Mouse (Mus musculus) embryonic facial prominence, embryonic 13.5 days (tissue): ENCODE data around the gene Abhd17c. TPM values are rescaled to one million over a fixed set of nuclear protein-coding genes. Genes with fewer than 3 reads are reported as not detected.

Experiments
- ATAC-seq: fragments of 200-750 bp; cut with Nextera tagmentation; 2 replicates; pipeline ENCODE4 v1.8.0; 2017; ENCODE audit warnings: low read depth; ENCODE audit not compliant: insufficient number of reproducible peaks, insufficient read depth, low FRiP score, low TSS enrichment
- H3K27ac ChIP-seq: fragments of 300-500 bp; sonication (generic); 2 replicates; pipeline ENCODE4 v1.5.1; 2015; ENCODE audit warnings: moderate library complexity, mild to moderate bottlenecking, inconsistent platforms
- H3K27me3 ChIP-seq: fragments of 300-500 bp; sonication (generic); 2 replicates; pipeline ENCODE4 v1.6.1; 2015; ENCODE audit warnings: mild to moderate bottlenecking, inconsistent platforms
- H3K36me3 ChIP-seq: fragments of 300-500 bp; sonication (generic); 2 replicates; pipeline ENCODE4 v1.6.1; 2015; ENCODE audit warnings: mild to moderate bottlenecking, inconsistent platforms
- H3K4me1 ChIP-seq: fragments of 300-500 bp; sonication (generic); 2 replicates; pipeline ENCODE4 v1.6.1; 2015; ENCODE audit warnings: inconsistent platforms
- H3K4me2 ChIP-seq: fragments of 300-500 bp; sonication (generic); 2 replicates; pipeline ENCODE4 v1.6.1; 2015; ENCODE audit warnings: moderate library complexity, mild to moderate bottlenecking, inconsistent platforms
- H3K4me3 ChIP-seq: fragments of 300-500 bp; sonication (generic); 2 replicates; pipeline ENCODE4 v1.5.1; 2015; ENCODE audit warnings: mild to moderate bottlenecking, inconsistent platforms
- H3K9ac ChIP-seq: fragments of 300-500 bp; sonication (generic); 2 replicates; pipeline ENCODE4 v1.6.1; 2015; ENCODE audit warnings: mild to moderate bottlenecking, inconsistent platforms
- H3K9me3 ChIP-seq: fragments of 300-500 bp; sonication (generic); 2 replicates; pipeline ENCODE4 v1.6.1; 2016; ENCODE audit warnings: inconsistent platforms
- WGBS: fragments of 180-500 bp; shearing (Covaris S2); methylation state at CpG from one replicate; pipeline ENCODE4 v1.1.7; 2015; ENCODE audit warnings: mixed read lengths; 5-methylcytosine and 5-hydroxymethylcytosine counted together
- polyA plus RNA-seq: library from polyadenylated mRNA; unstranded; fragments of >200 nt; fragmentation: Nextera tagmentation; extraction: Ambion mirVana; gene quantifications from 2 replicates; pipeline ENCODE4 v1.2.1, GENCODE M21; 2015

Gene Abhd17c
- polyA plus RNA-seq, 1 experiment from 2014 or later, result 11.7 TPM

GRCm38 (mm10) chr7:84116621-84117542 is 34.8 kb downstream of the Abhd17c start:
- no peaks in the 10 kb centered on the region for H3K27me3 ChIP-seq
- no peak overlapping the region for H3K9ac ChIP-seq
- peaks cover 45% of the 10 kb centered on the region for H3K4me1 ChIP-seq
- no peaks in the 10 kb centered on the region for H3K9me3 ChIP-seq
- 0 out of 2 replicates have a peak, but pooled peaks cover 10% of the 10 kb centered on the region for H3K36me3 ChIP-seq
- no peak overlapping the region for H3K27ac ChIP-seq
- WGBS, result 37% methylated on average over 7 of the region's 7 CpGs
- no peak overlapping the region for H3K4me3 ChIP-seq
- no peak overlapping the region for H3K4me2 ChIP-seq
- no peak for ATAC-seq

DNA sequence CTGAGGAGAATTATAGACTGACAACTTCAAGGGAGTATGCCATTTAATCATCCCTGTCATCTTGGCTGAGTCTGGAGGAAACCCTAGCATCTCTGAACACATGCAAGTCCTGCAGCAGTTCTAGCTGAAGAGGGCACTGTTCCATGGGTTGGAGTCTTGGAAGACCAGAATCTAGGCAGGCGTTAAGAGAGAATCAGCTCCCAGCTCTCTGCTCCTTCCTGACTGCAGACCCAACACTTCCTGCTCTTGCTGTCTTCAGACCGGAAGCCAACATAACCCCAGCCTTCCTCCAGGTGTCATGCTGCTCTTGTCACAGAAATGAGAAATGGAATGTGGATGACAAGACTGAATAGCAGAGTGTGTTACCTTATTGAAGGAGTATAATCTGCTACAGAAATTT is 36.3 kb downstream of the Abhd17c start:
- Histone ChIP-seq H3K4me1 (peaks cover 34% of the 10 kb centered on the region), H3K4me3 (no peak overlapping the region), H3K9me3 (no peaks in the 10 kb centered on the region), H3K4me2 (no peak overlapping the region), H3K36me3 (peaks cover 15% of the 10 kb centered on the region; the same call in 1 of the 2 replicates), H3K27ac (no peak overlapping the region), H3K27me3 (no peaks in the 10 kb centered on the region), H3K9ac (no peak overlapping the region)
- ATAC-seq, result no peak
- WGBS, result 64% methylated on average over 2 of the region's 2 CpGs

- Histone ChIP-seq H3K9me3 (no peaks in the 10 kb centered on the region), H3K36me3 (peaks cover 20% of the 10 kb centered on the region; the same call in 1 of the 2 replicates), H3K27ac (no peak overlapping the region), H3K9ac (no peak overlapping the region), H3K4me2 (no peak overlapping the region), H3K4me1 (peaks cover 28% of the 10 kb centered on the region), H3K27me3 (no peaks in the 10 kb centered on the region), H3K4me3 (no peak overlapping the region)
- no peak for ATAC-seq
- 60% methylated on average over 3 of the region's 3 CpGs for WGBS
Measured at GRCm38 (mm10) chr7:84114775-84115174, 36.9 kb downstream of the Abhd17c start.

DNA sequence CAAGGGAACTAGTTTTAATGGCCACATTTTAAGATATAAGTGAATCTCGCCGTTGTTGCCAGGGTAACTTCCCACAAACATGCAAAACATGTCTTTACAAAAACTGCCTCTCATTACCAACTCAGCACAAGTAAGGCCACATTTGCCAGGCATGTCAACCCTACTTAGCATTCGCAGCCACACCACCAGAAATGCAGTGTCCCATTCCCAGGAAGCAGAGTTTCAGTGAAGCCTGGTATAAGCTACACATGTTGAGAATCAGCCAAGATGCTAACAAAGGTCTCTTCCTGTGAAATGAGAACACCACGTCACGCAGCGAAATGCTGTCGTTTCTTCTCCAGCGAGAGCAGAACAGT is 38.7 kb downstream of the Abhd17c start:
- peaks cover 24% of the 10 kb centered on the region for H3K4me1 ChIP-seq
- no peak overlapping the region for H3K27ac ChIP-seq
- no peak overlapping the region for H3K4me3 ChIP-seq
- no peak for ATAC-seq
- no peak overlapping the region for H3K9ac ChIP-seq
- H3K4me2 ChIP-seq, result no peak overlapping the region
- no peaks in the 10 kb centered on the region for H3K27me3 ChIP-seq
- H3K36me3 ChIP-seq, result peaks cover 30% of the 10 kb centered on the region
- WGBS, result 64% methylated on average over 8 of the region's 8 CpGs
- no peaks in the 10 kb centered on the region for H3K9me3 ChIP-seq

DNA sequence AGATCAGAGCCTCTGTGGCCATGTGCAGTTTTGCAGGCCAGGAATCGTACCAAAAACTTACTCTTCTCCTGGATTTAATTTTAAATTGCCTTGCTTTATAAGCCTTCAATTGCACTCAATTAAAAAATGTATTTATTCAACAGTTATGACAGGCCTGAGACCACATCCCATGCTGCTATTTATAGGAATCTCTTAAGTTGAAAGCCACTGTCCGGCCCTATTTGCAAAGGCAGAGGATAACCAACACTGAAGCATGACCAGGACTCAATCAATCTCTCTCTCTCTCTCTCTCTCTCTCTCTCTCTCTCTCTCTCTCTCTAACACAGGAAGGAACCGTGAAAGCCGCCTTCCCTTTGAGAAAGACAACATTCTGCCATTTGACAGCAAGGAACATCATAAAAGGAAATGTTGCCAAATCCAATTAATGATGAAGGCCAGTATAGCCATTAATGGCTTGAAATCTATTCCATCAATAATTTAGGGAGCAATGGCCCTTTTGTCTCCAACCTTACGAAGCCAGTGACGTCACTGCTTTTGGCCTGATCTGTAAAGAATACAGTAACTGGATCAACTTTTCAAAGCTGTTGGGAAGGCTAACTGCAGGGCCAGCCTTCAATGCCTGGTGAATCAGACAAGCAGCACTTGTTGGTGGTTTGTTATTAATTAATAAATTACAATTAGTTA is 39.2 kb downstream of the Abhd17c start:
- no peaks in the 10 kb centered on the region for H3K27me3 ChIP-seq
- no peak overlapping the region for H3K9ac ChIP-seq
- no peak overlapping the region for H3K4me3 ChIP-seq
- ATAC-seq, result no peak
- H3K9me3 ChIP-seq, result no peaks in the 10 kb centered on the region
- WGBS, result 80% methylated on average over 6 of the region's 6 CpGs
- peaks cover 30% of the 10 kb centered on the region for H3K36me3 ChIP-seq
- H3K4me1 ChIP-seq, result peaks cover 19% of the 10 kb centered on the region
- no peak overlapping the region for H3K27ac ChIP-seq
- no peak overlapping the region for H3K4me2 ChIP-seq

- no peaks in the 10 kb centered on the region for H3K9me3 ChIP-seq
- no peaks in the 10 kb centered on the region for H3K27me3 ChIP-seq
- peaks cover 12% of the 10 kb centered on the region for H3K4me1 ChIP-seq
- H3K4me3 ChIP-seq, result no peak overlapping the region
- peaks cover 30% of the 10 kb centered on the region for H3K36me3 ChIP-seq
- H3K4me2 ChIP-seq, result no peak overlapping the region
- WGBS, result 83% methylated on average over 10 of the region's 10 CpGs
- H3K27ac ChIP-seq, result no peak overlapping the region
- H3K9ac ChIP-seq, result no peak overlapping the region
- ATAC-seq, result no peak
Measured at GRCm38 (mm10) chr7:84111716-84112350, 39.9 kb downstream of the Abhd17c start.

- Histone ChIP-seq H3K27ac (no peak overlapping the region), H3K9ac (no peak overlapping the region), H3K4me3 (no peak overlapping the region), H3K9me3 (no peaks in the 10 kb centered on the region), H3K27me3 (no peaks in the 10 kb centered on the region), H3K4me2 (no peak overlapping the region), H3K4me1 (no peaks in the 10 kb centered on the region), H3K36me3 (peaks cover 21% of the 10 kb centered on the region)
- no peak for ATAC-seq
- WGBS, result 93% methylated on average over 1 of the region's 1 CpGs
Measured at GRCm38 (mm10) chr7:84106942-84107341, 44.8 kb downstream of the Abhd17c start.

DNA sequence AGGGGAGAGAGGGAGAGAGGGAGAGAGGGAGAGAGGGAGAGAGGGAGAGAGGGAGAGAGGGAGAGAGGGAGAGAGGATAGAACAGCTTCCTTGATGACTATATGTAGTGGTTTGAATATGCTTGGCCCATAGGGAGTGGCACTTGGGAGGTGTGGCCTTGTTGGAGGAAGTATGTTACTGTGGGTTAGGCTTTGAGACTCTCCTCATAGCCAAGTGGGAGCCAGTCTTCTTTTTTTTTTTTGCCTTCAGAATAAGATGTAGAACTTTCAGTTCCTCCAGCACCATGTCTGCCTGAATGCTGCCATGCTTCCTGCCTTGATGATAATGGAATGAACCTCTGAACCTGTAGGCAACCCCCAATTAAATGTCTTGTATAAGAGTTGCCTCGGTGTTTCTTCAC is 49.1 kb downstream of the Abhd17c start:
- Histone ChIP-seq H3K9me3 (no peaks in the 10 kb centered on the region), H3K27ac (no peak overlapping the region), H3K36me3 (no peaks in the 10 kb centered on the region), H3K4me2 (no peak overlapping the region), H3K4me3 (no peak overlapping the region), H3K4me1 (no peaks in the 10 kb centered on the region), H3K27me3 (no peaks in the 10 kb centered on the region), H3K9ac (no peak overlapping the region)
- 95% methylated on average over 1 of the region's 1 CpGs for WGBS
- no peak for ATAC-seq

DNA sequence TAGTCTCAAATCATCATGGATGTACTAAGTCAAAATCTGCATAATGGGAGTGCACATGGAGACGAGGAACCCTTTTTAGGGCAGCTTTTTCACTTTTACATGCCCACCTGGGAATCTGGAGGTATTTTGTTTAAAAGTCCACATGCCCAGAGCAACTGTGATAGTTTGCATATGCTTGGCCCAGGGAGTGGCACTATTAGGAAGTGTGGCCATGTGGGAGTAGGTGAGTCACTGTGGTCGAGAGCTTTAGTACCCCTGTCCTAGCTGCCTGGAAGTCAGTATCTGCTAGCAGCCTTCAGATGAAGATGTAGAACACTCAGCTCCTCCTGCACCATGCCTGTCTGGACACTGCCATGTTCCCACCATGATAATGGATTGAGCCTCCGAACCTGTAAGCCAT is 51.0 kb downstream of the Abhd17c start:
- H3K9me3 ChIP-seq, result no peaks in the 10 kb centered on the region
- H3K4me2 ChIP-seq, result no peak overlapping the region
- no peak overlapping the region for H3K27ac ChIP-seq
- 85% methylated on average over 3 of the region's 3 CpGs for WGBS
- H3K4me1 ChIP-seq, result no peaks in the 10 kb centered on the region
- no peak overlapping the region for H3K4me3 ChIP-seq
- no peak overlapping the region for H3K9ac ChIP-seq
- ATAC-seq, result no peak
- H3K36me3 ChIP-seq, result no peaks in the 10 kb centered on the region
- H3K27me3 ChIP-seq, result no peaks in the 10 kb centered on the region

DNA sequence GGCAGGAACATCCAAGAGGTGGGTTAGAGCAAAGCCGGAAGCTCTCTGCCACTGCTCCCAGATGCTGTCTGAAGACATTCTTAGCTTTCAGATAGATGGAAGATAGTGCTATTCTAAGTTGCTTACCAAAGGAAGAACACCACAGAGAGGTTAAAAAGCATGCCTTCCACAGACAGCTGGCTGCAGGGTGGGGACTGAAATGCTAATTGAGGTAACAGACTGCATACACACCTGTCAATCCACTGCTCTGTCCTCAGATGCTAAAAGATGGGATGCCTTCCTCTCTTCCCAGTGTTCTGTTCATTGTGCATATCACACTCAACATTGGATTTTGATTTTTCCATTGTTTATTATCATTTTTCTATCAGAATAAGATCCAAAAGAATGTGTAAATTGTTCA is 53.6 kb downstream of the Abhd17c start:
- Histone ChIP-seq H3K27ac (no peak overlapping the region), H3K4me2 (no peak overlapping the region), H3K4me1 (no peaks in the 10 kb centered on the region), H3K9me3 (no peaks in the 10 kb centered on the region), H3K9ac (no peak overlapping the region), H3K36me3 (no peaks in the 10 kb centered on the region), H3K4me3 (no peak overlapping the region), H3K27me3 (no peaks in the 10 kb centered on the region)
- WGBS, result 88% methylated on average over 1 of the region's 1 CpGs
- ATAC-seq, result no peak

GRCm38 (mm10) chr7:84096501-84096900 is 55.2 kb downstream of the Abhd17c start:
- no peaks in the 10 kb centered on the region for H3K36me3 ChIP-seq
- no peak for ATAC-seq
- no peak overlapping the region for H3K27ac ChIP-seq
- WGBS, result 71% methylated on average over 6 of the region's 6 CpGs
- H3K4me1 ChIP-seq, result no peaks in the 10 kb centered on the region
- H3K27me3 ChIP-seq, result no peaks in the 10 kb centered on the region
- no peak overlapping the region for H3K9ac ChIP-seq
- no peak overlapping the region for H3K4me3 ChIP-seq
- H3K9me3 ChIP-seq, result no peaks in the 10 kb centered on the region
- no peak overlapping the region for H3K4me2 ChIP-seq
